Mouse (Mus musculus) testis, adult 2 months (tissue): ENCODE measurements at regions not wholly inside any gene's neighbourhood (a gene's known extent, or its start where the extent isn't known, plus 50 kb on each side); places are given as distances from the start of the nearest gene placed in this dataset.

Experiments
- CTCF ChIP-seq: fragments of 200-500 bp; IDR thresholded peaks from 2 replicates; pipeline ENCODE4 v1.5.1; 2012; ENCODE audit warnings: low read depth, mild to moderate bottlenecking, inconsistent platforms, low read length, moderate library complexity; ENCODE audit not compliant: control insufficient read depth, insufficient read depth, insufficient replicate concordance
- POLR2A ChIP-seq: fragments of 200-500 bp; IDR thresholded peaks from 2 replicates; pipeline ENCODE4 v1.6.1; 2012; ENCODE audit warnings: low read depth, mild to moderate bottlenecking, inconsistent platforms, low read length, moderate library complexity; ENCODE audit not compliant: control insufficient read depth

- TF ChIP-seq CTCF = no peak
- TF ChIP-seq POLR2A = no peak
Observed at GRCm38 (mm10) chr12:29222099-29222498, 306.1 kb upstream of the Myt1l start.
